Mouse (Mus musculus): Measurements from ENCODE around the gene Cog4.

- TF ChIP-seq CTCF (IDR thresholded peaks at IDR 0.05; ENCODE audit: low read depth, low read length) (no peak), POLR2A (IDR thresholded peaks at IDR 0.05; ENCODE audit: extremely low read depth, insufficient read depth, low read length) (no peak)
These were observed 17.9 kb upstream of the Cog4 start for GRCm38 (mm10) chr8:110828511-110828910.

Data from liver, adult 2 months (tissue).